Mouse (Mus musculus) cerebellum, adult 2 months (tissue): ENCODE data around the gene Sac3d1. TPM values are rescaled to one million over a fixed set of nuclear protein-coding genes. Genes with fewer than 3 reads are reported as not detected.

Experiments used
- DNase-seq, 2 experiments: peaks; one replicate each; pipeline ENCODE4 v3.0.0; 2021
- H3K27ac ChIP-seq: fragments of 200-500 bp; 2 replicates; pipeline ENCODE4 v1.5.1; 2012; ENCODE audit warnings: low read length, control low read depth, inconsistent platforms; ENCODE audit not compliant: insufficient read depth
- H3K27me3 ChIP-seq: fragments of 200-500 bp; 2 replicates; pipeline ENCODE4 v1.6.1; 2012; ENCODE audit warnings: inconsistent platforms, mild to moderate bottlenecking, low read length, moderate library complexity; ENCODE audit not compliant: control insufficient read depth, insufficient read depth
- H3K4me1 ChIP-seq: fragments of 200-500 bp; 2 replicates; pipeline ENCODE4 v1.6.1; 2011; ENCODE audit warnings: low read length; ENCODE audit not compliant: control insufficient read depth, insufficient read depth
- H3K4me3 ChIP-seq: fragments of 200-500 bp; replicated peaks from 2 replicates; pipeline ENCODE3; 2011; ENCODE audit warnings: mild to moderate bottlenecking, low read depth, low read length, control low read depth; ENCODE audit not compliant: insufficient read depth
- CTCF ChIP-seq: fragments of 200-500 bp; IDR thresholded peaks from 2 replicates; pipeline ENCODE4 v1.5.1; 2011; ENCODE audit warnings: low read depth, mild to moderate bottlenecking, control low read depth, low read length, moderate library complexity, borderline replicate concordance; ENCODE audit not compliant: insufficient read depth
- POLR2A ChIP-seq: fragments of 200-500 bp; IDR thresholded peaks from 2 replicates; pipeline ENCODE4 v1.6.1; 2011; ENCODE audit warnings: low read length, control low read depth, borderline replicate concordance; ENCODE audit not compliant: insufficient read depth
- WGBS: fragments of 180-500 bp; shearing (Covaris S2); methylation state at CpG from one replicate; pipeline ENCODE4 v1.1.7; 2018; 5-methylcytosine and 5-hydroxymethylcytosine counted together
- polyA plus RNA-seq: library from polyadenylated mRNA; depleted of rRNA; stranded (reverse); fragments of >200 nt; gene quantifications from 2 replicates; pipeline ENCODE4 v1.2.3, GENCODE M21; 2012; rRNA removed

Gene Sac3d1
- polyA plus RNA-seq, 1 experiment, result 33.8 TPM

DNA sequence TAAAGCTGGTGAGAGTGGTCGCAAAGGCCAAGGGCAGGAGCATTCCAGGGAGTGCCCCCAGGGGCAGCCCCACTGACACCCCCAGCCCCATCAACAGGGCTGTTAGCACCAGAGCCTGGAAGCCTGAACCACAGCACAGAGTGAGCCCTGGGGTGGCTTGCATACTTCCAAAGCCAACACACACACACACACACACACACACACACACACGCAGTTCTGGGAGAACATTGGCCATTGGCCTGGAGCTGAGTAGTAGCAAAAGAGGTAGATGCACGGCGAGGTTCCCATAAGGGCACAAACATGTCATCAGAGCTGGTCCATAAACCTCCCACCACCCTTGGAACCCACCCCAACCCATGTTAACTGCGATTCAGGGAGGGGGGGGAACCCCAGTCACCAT, 51.9 kb downstream of the Sac3d1 start:
- no peak for DNase-seq
- H3K27me3 ChIP-seq, result no peaks in the 10 kb centered on the region
- 18% methylated on average over 5 of the region's 5 CpGs for WGBS
- peaks cover 22% of the 10 kb centered on the region for H3K4me1 ChIP-seq
- H3K27ac ChIP-seq, result peak overlapping the region; percentile 43
- H3K4me3 ChIP-seq, result peak overlapping the region; percentile 54
- TF ChIP-seq POLR2A (no peak), CTCF (no peak)

Other genes with a start within 250 kb of the Sac3d1 start
- gene Frmd8, start 243.4 kb downstream of the Sac3d1 start, polyA plus RNA-seq, result 23.4 and 28.3 TPM in 2 replicates
- 4.3 and 5.0 TPM in 2 replicates for gene Slc25a45, start 240.8 kb downstream of the Sac3d1 start, polyA plus RNA-seq
- gene Tigd3, start 224.5 kb downstream of the Sac3d1 start, polyA plus RNA-seq, result 5.1 and 5.6 TPM in 2 replicates
- 136 and 141 TPM in 2 replicates for gene Dpf2, start 205.6 kb downstream of the Sac3d1 start, polyA plus RNA-seq
- gene Cdc42ep2, start 193.8 kb downstream of the Sac3d1 start, polyA plus RNA-seq, result 23.8 and 25.2 TPM in 2 replicates
- gene Pola2, start 154.4 kb downstream of the Sac3d1 start, polyA plus RNA-seq, result 16.8 and 19.7 TPM in 2 replicates
- not detected in 2 replicates for gene Slc22a20, start 132.5 kb downstream of the Sac3d1 start, polyA plus RNA-seq
- gene Capn1, start 102.8 kb downstream of the Sac3d1 start, polyA plus RNA-seq, result 27.0 and 27.3 TPM in 2 replicates
- gene Syvn1, start 72.1 kb downstream of the Sac3d1 start, polyA plus RNA-seq, result 34.5 and 34.8 TPM in 2 replicates
- 48.7 and 51.5 TPM in 2 replicates for gene Mrpl49, start 60.9 kb downstream of the Sac3d1 start, polyA plus RNA-seq
- gene Fau, start 60.8 kb downstream of the Sac3d1 start, polyA plus RNA-seq, result 792 and 828 TPM in 2 replicates
- gene Znhit2, start 57.5 kb downstream of the Sac3d1 start, polyA plus RNA-seq, result 50.8 and 51.5 TPM in 2 replicates
- 50.8 and 51.6 TPM in 2 replicates for gene Tm7sf2, start 50.3 kb downstream of the Sac3d1 start, polyA plus RNA-seq
- gene Vps51, start 41.4 kb downstream of the Sac3d1 start, polyA plus RNA-seq, result 95.6 and 108 TPM in 2 replicates
- 0.59 TPM in 1 of 2 replicates, not detected in the other for gene Tmem262, start 38.6 kb downstream of the Sac3d1 start, polyA plus RNA-seq
- 0.78 and 1.3 TPM in 2 replicates for gene Gm28374, start 36.4 kb downstream of the Sac3d1 start, polyA plus RNA-seq
- gene Zfpl1, start 33.7 kb downstream of the Sac3d1 start, polyA plus RNA-seq, result 79.2 and 84.9 TPM in 2 replicates
- gene Cdca5, start 33.7 kb downstream of the Sac3d1 start, polyA plus RNA-seq, result 0.14 and 0.20 TPM in 2 replicates
- gene AC131692.1, start 24.2 kb downstream of the Sac3d1 start, polyA plus RNA-seq, result not detected in 2 replicates
- gene Naaladl1, start 12.9 kb downstream of the Sac3d1 start, polyA plus RNA-seq, result 0.05 and 0.24 TPM in 2 replicates
- 66.7 and 67.9 TPM in 2 replicates for gene Snx15, start 9.7 kb upstream of the Sac3d1 start, polyA plus RNA-seq
- gene Batf2, start 22.3 kb upstream of the Sac3d1 start, polyA plus RNA-seq, result 0.29 and 0.54 TPM in 2 replicates
- 174 and 188 TPM in 2 replicates for gene Arl2, start 22.9 kb upstream of the Sac3d1 start, polyA plus RNA-seq
- 0.08 TPM in 2 replicates for gene Majin, start 65.7 kb upstream of the Sac3d1 start, polyA plus RNA-seq
- gene Gpha2, start 107.7 kb upstream of the Sac3d1 start, polyA plus RNA-seq, result 0.21 TPM in 1 of 2 replicates, not detected in the other
- 243 and 258 TPM in 2 replicates for gene Ppp2r5b, start 117.2 kb upstream of the Sac3d1 start, polyA plus RNA-seq
- gene Atg2a, start 123.0 kb upstream of the Sac3d1 start, polyA plus RNA-seq, result 40.8 and 41.1 TPM in 2 replicates
- gene Ehd1, start 158.1 kb upstream of the Sac3d1 start, polyA plus RNA-seq, result 168 and 220 TPM in 2 replicates
- gene Cdc42bpg, start 187.8 kb upstream of the Sac3d1 start, polyA plus RNA-seq, result 33.1 and 36.5 TPM in 2 replicates
- gene Men1, start 216.3 kb upstream of the Sac3d1 start, polyA plus RNA-seq, result 84.1 and 85.5 TPM in 2 replicates
- gene Map4k2, start 222.5 kb upstream of the Sac3d1 start, polyA plus RNA-seq, result 317 and 326 TPM in 2 replicates
- 175 and 196 TPM in 2 replicates for gene Sf1, start 245.0 kb upstream of the Sac3d1 start, polyA plus RNA-seq